Mouse (Mus musculus) ES-E14 (cell line): ENCODE results near the gene Dpf3. TPM values are rescaled to one million over a fixed set of nuclear protein-coding genes. Genes with fewer than 3 reads are reported as not detected.

Source experiments
- DNase-seq: peaks from one replicate; pipeline ENCODE4 v3.0.0-alpha.2; 2013; ENCODE audit warnings: low read depth, low spot score
- H3K27ac ChIP-seq: 2 replicates; pipeline ENCODE4 v1.5.1; 2012; ENCODE audit warnings: low read depth, mild to moderate bottlenecking, low read length, moderate library complexity, mixed read lengths; ENCODE audit not compliant: poor library complexity, insufficient read depth, severe bottlenecking
- H3K36me3 ChIP-seq: 2 replicates; pipeline ENCODE4 v1.6.1; 2012; ENCODE audit warnings: mild to moderate bottlenecking, low read length, moderate library complexity, mixed read lengths; ENCODE audit not compliant: control insufficient read depth, poor library complexity, insufficient read depth, severe bottlenecking
- H3K4me1 ChIP-seq, 2 experiments: fragments of 150-350 bp in 1 of 2; sonication (generic) in 1 of 2; 2 replicates each; pipeline ENCODE4 v1.6.1; 2012; ENCODE audit warnings: low read length in 2 of 2, mild to moderate bottlenecking in 1 of 2, mixed read lengths in 1 of 2; ENCODE audit not compliant: control insufficient read depth in 2 of 2, insufficient read depth in 2 of 2, poor library complexity in 1 of 2
- H3K4me3 ChIP-seq, 2 experiments: fragments of 150-350 bp in 1 of 2; sonication (generic) in 1 of 2; 2 replicates each; pipeline ENCODE4 v1.5.1; 2012; ENCODE audit warnings: low read length in 2 of 2, low read depth in 1 of 2, mild to moderate bottlenecking in 1 of 2, mixed read lengths in 1 of 2; ENCODE audit not compliant: insufficient read depth in 1 of 2, poor library complexity in 1 of 2, severe bottlenecking in 1 of 2
- H3K9ac ChIP-seq: 2 replicates; pipeline ENCODE4 v1.6.1; 2012; ENCODE audit warnings: low read depth, mild to moderate bottlenecking, low read length, mixed read lengths; ENCODE audit not compliant: poor library complexity, insufficient read depth, severe bottlenecking
- H3K9me3 ChIP-seq: fragments of 150-350 bp; sonication (generic); 2 replicates; pipeline ENCODE4 v1.6.1; 2012; ENCODE audit warnings: low read depth, mild to moderate bottlenecking, low read length; ENCODE audit not compliant: control insufficient read depth, insufficient read depth
- CHD2 ChIP-seq: IDR thresholded peaks from 2 replicates; pipeline ENCODE4 v1.6.1; 2014; ENCODE audit warnings: mild to moderate bottlenecking, low read depth, low read length, inconsistent platforms
- HCFC1 ChIP-seq: IDR thresholded peaks from 2 replicates; pipeline ENCODE4 v1.6.1; 2012; ENCODE audit warnings: low read length, inconsistent platforms, borderline replicate concordance; ENCODE audit not compliant: insufficient read depth
- MAFK ChIP-seq: IDR thresholded peaks from 2 replicates; pipeline ENCODE4 v1.6.1; 2014; ENCODE audit warnings: mild to moderate bottlenecking, low read depth, low read length, inconsistent platforms; ENCODE audit not compliant: insufficient read depth
- ZC3H11A ChIP-seq: IDR thresholded peaks from 2 replicates; pipeline ENCODE4 v1.6.1; 2012; ENCODE audit warnings: low read depth, mild to moderate bottlenecking, inconsistent platforms, low read length, borderline replicate concordance
- ZNF384 ChIP-seq: IDR thresholded peaks from 2 replicates; pipeline ENCODE4 v1.6.1; 2012; ENCODE audit warnings: low read depth, low read length, inconsistent platforms
- in situ Hi-C, 2 experiments: fragments of 600-800 bp; cut with MboI; formaldehyde crosslinking; loops; one replicate each; pipeline ENCODE4 v1.15.1; 2025; ENCODE audit warnings: low sequenced_read_pairs in 2 of 2, inconsistent platforms in 1 of 2; ENCODE audit not compliant: unreplicated experiment in 2 of 2
- total RNA-seq: library from RNA; depleted of rRNA; stranded (reverse); fragments of 300-350 nt; gene quantifications from 2 replicates; pipeline ENCODE4 v1.2.3, GENCODE M21; 2012

Gene Dpf3
- total RNA-seq, 1 experiment, result 1.4 TPM

DNA sequence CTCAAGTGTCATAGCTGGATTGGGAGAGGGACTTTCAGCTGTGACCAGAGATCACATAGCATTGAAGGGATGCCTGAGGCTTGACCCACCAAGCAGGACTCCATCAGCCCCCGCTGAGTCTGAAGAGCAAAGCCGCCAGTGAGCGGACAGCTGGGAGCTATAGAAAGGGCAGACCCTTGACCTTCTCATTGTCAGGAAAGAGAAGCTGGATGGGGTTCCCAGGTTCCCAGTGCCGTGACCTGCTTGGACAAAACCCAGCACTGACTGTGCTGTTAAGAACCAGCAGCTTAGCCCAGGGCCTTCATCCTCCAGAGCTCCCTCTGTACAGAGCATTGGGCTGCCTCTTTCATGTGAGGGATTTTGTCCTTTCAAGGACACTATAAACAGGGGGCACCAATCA is 260.5 kb downstream of the Dpf3 start:
- no peaks in the 10 kb centered on the region for H3K36me3 ChIP-seq
- TF ChIP-seq CHD2 (no peak), MAFK (no peak), HCFC1 (no peak), ZNF384 (no peak), ZC3H11A (no peak)
- DNase-seq, result no peak
- in situ Hi-C loops, result no loop called here
- H3K9me3 ChIP-seq, result no peaks in the 10 kb centered on the region
- H3K9ac ChIP-seq, result no peak overlapping the region
- H3K27ac ChIP-seq, result no peak overlapping the region
- no peaks in the 10 kb centered on the region for H3K4me1 ChIP-seq
- H3K4me3 ChIP-seq, result no peak overlapping the region

DNA sequence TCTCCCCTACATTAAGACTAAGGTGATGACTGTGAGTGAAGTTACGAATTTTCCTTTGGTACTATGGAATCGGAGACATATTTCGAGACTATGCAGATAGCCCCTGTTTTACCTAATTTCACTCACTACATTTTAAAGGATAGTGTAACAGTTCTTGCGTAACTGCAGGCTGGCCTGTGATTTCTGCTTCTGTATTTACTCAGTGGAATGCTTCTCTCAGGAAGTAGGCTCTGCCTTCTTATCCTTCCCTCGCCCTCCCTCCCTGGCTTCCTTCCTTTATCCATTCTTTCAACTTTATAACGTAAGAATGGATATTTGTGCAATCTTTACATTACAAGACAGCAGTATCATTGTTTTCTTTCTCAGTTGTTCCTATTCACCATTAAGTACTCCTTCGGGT is 266.6 kb downstream of the Dpf3 start:
- Histone ChIP-seq H3K36me3 (no peaks in the 10 kb centered on the region), H3K9ac (no peak overlapping the region), H3K27ac (no peak overlapping the region), H3K9me3 (no peaks in the 10 kb centered on the region), H3K4me3 (no peak overlapping the region), H3K4me1 (no peaks in the 10 kb centered on the region)
- TF ChIP-seq CHD2 (no peak), ZNF384 (no peak), ZC3H11A (no peak), HCFC1 (no peak), MAFK (no peak)
- in situ Hi-C loops, result no loop called here
- no peak for DNase-seq

DNA sequence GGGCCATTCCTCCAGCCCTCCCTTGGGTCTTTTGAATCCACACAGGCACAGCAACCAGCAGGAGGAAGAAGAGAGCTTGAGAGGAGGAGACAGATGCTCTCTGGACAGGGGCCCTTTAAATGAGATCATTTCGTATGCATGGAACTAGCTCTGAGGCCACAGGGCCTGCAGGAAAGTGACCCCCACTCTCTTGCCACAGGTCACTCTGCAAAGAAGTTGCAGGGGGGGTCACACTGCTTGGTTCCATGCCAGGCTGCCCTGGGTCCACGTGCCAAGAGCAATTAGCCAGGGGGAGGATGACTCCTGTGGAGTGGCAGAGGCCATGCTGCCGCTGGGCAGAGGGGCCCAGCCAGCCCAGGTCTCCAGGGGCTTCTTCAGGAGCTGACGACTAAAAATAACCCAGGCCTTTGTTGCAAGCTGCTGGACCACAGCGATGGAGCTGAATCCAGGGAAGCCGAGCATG is 273.6 kb downstream of the Dpf3 start:
- H3K27ac ChIP-seq, result no peak overlapping the region
- in situ Hi-C loops, result no loop called here
- no peak overlapping the region for H3K4me3 ChIP-seq
- TF ChIP-seq HCFC1, result no peak
- H3K9me3 ChIP-seq, result no peaks in the 10 kb centered on the region
- DNase-seq, result no peak
- peaks cover 4 to 12% of the 10 kb centered on the region in 2 experiments; a peak in 3 of 4 replicates for H3K4me1 ChIP-seq
- no peaks in the 10 kb centered on the region for H3K36me3 ChIP-seq
- no peak overlapping the region for H3K9ac ChIP-seq

DNA sequence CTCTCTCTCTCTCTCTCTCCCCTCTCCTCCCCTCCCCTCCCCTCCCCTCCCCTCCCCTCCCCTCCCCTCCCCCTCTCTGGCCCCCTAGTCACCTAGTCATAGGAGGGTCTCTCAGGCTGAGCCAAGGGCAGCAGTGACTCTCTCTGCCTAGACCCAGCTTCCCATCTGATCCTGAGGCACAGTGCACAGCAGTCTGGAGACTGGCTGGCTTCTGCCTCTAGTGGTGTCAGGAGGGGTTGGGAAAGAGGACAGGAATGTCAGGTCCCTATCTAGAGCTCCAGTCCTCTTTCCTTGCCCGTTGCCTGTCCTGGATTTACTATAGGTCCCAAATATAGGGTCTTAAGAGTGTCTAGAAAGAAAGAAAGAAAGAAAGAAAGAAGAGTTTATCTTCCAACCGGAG is 275.5 kb downstream of the Dpf3 start:
- in situ Hi-C loops, result no loop called here
- TF ChIP-seq ZC3H11A, result no peak
- TF ChIP-seq HCFC1, result no peak
- TF ChIP-seq MAFK, result no peak
- TF ChIP-seq CHD2, result no peak
- no peak for TF ChIP-seq ZNF384
- no peak overlapping the region for H3K27ac ChIP-seq

DNA sequence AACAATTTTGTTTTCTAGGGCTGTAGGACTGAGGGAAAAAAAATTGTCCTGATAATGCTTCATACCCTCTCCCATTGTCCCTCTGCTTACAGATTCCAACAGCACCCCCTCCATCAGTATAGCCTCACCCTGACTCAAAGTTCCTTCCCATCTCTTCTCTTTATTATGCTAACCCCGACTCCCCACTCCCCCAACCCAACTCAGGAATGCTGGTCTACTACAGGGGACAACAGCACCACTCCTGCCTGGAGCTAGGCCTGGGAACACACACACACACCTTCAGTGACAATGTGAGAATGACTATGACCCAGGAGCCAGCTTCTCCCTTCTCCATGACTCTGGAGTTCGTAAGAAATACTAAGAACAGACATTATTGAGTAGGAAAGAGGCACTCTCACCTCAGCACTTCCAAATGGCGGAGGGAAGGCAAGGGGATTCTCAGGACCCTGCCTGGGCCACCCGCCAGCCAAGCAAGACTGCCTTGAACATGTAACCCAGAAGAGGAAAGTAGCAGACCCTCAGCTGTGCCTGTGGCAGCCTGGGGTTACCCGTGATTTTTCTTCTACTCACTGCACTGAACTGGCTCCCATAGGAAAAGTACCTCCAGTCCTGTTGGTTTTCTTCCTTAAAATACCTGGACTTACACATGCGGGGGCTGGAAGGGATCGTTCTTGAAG is 276.2 kb downstream of the Dpf3 start:
- DNase-seq, result peak; percentile 35
- Histone ChIP-seq H3K4me1 (peaks cover 4 to 23% of the 10 kb centered on the region in 2 experiments; a peak in 3 of 4 replicates), H3K9ac (peak overlapping the region; percentile 30; the same call in 1 of the 2 replicates), H3K9me3 (no peaks in the 10 kb centered on the region), H3K27ac (no peak overlapping the region), H3K36me3 (no peaks in the 10 kb centered on the region), H3K4me3 (no peak overlapping the region)
- TF ChIP-seq ZC3H11A (no peak), ZNF384 (no peak), MAFK (no peak), CHD2 (no peak), HCFC1 (no peak)
- in situ Hi-C loops, result no loop called here

More for the DNA sequence above, 275.5 kb downstream of the Dpf3 start:
- DNase-seq, result no peak
- Histone ChIP-seq H3K9ac (no peak overlapping the region), H3K36me3 (no peaks in the 10 kb centered on the region), H3K4me1 (peaks cover 4 to 23% of the 10 kb centered on the region in 2 experiments; a peak in 3 of 4 replicates), H3K4me3 (no peak overlapping the region), H3K9me3 (no peaks in the 10 kb centered on the region)
